Mouse (Mus musculus) WW6 (cell line): ENCODE results near the gene Prok1.

ENCODE experiments used
- DNase-seq: peaks from one replicate; pipeline ENCODE4 v3.0.0-alpha.2; 2013; ENCODE audit warnings: low read depth, low spot score

The Prok1 gene

GRCm38 (mm10) chr3:107187022-107187421 lies 52.5 kb downstream of the Prok1 start:
- DNase-seq = no peak

GRCm38 (mm10) chr3:107185597-107185996 lies 53.9 kb downstream of the Prok1 start:
- no peak for DNase-seq

DNA sequence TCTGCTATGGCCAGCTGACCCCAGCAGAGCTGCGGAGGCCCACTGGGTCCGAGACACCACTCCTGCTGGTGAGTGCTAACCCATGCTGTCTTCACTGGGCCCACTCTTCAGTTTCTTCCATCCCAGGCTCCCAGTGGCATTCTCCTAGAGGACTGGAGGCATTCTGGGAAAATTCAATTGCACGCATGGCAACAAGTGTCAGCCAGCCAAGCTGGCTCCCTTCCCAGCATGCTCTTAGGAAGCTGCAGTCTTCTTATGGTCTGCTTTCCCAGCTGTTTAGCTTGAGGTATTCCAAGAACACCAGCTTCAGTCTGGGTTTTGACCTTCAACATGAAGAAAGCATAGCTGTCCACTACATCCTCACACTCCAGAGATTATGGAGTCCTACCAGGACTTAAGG lies 56.3 kb downstream of the Prok1 start:
- DNase-seq = no peak
